Mouse (Mus musculus): ENCODE measurements around the gene Rfxap. TPM values are rescaled to one million over a fixed set of nuclear protein-coding genes. Genes with fewer than 3 reads are reported as not detected.

Gene Rfxap
- total RNA-seq (2021) = 10 to 100 TPM; 56.9 to 59.2 TPM
- long read RNA-seq, experiment 1, transcript Rfxap-201 (3 exons, 2,162 nt) = major isoform, 61 of 66 reads
- long read RNA-seq, experiment 1, partial matches to known transcripts = 0 of 66 reads
- long read RNA-seq, experiment 1, other reads (novel, unspliced or antisense) = 5 of 66 reads
- long read RNA-seq, experiment 2, transcript Rfxap-201 (3 exons, 2,162 nt) = major isoform, 84 of 94 reads
- long read RNA-seq, experiment 2, partial matches to known transcripts = 2 of 94 reads
- long read RNA-seq, experiment 2, other reads (novel, unspliced or antisense) = 8 of 94 reads

GRCm38 (mm10) chr3:54807666-54808217, at the start of gene Rfxap:
Gene Rfxap (minus strand): TSS chr3:54807791.
- peak; percentile 95 to 97 for DNase-seq (ENCODE audit: low spot score in 2 of 2)

GRCm38 (mm10) chr3:54835421-54835820, 27.8 kb upstream of the Rfxap start:
- DNase-seq (ENCODE audit: low spot score in 2 of 2) = peak; percentile 62 to 84

- DNase-seq (ENCODE audit: low spot score in 2 of 2) = no peak
Observed at GRCm38 (mm10) chr3:54832491-54832890, 24.9 kb upstream of the Rfxap start.

- no peak for DNase-seq (ENCODE audit: low spot score in 2 of 2)
Observed at GRCm38 (mm10) chr3:54822526-54822925, 14.9 kb upstream of the Rfxap start.

- DNase-seq (ENCODE audit: low spot score in 2 of 2) = peak in 1 of 2 experiments; percentile 57
Observed at GRCm38 (mm10) chr3:54815292-54815691, 7.7 kb upstream of the Rfxap start.

- DNase-seq (ENCODE audit: low spot score in 2 of 2) = no peak
Observed at GRCm38 (mm10) chr3:54814622-54815021, 7.0 kb upstream of the Rfxap start.

- DNase-seq (ENCODE audit: low spot score in 2 of 2) = no peak
Observed at GRCm38 (mm10) chr3:54813418-54813988, 5.9 kb upstream of the Rfxap start.

- DNase-seq (ENCODE audit: low spot score in 2 of 2) = no peak
Observed at GRCm38 (mm10) chr3:54811616-54812015, 4.0 kb upstream of the Rfxap start.

- no peak for DNase-seq (ENCODE audit: low spot score in 2 of 2)
Observed at GRCm38 (mm10) chr3:54809111-54809510, 1.5 kb upstream of the Rfxap start.

GRCm38 (mm10) chr3:54807061-54807661, 430 bp downstream of the Rfxap start:
- peak; percentile 19 to 38 for DNase-seq (ENCODE audit: low spot score in 2 of 2)

- no peak for DNase-seq (ENCODE audit: low spot score in 2 of 2)
Observed at GRCm38 (mm10) chr3:54803713-54804112, 3.9 kb downstream of the Rfxap start.

GRCm38 (mm10) chr3:54797211-54797610, 10.4 kb downstream of the Rfxap start:
- DNase-seq (ENCODE audit: low spot score in 2 of 2) = peak; percentile 28 to 40

- no peak for DNase-seq (ENCODE audit: low spot score in 2 of 2)
Observed at GRCm38 (mm10) chr3:54795806-54796205, 11.8 kb downstream of the Rfxap start.

- DNase-seq (ENCODE audit: low spot score in 2 of 2) = no peak
Observed at GRCm38 (mm10) chr3:54795379-54795778, 12.2 kb downstream of the Rfxap start.

GRCm38 (mm10) chr3:54793762-54794161, 13.8 kb downstream of the Rfxap start:
- no peak for DNase-seq (ENCODE audit: low spot score in 2 of 2)

GRCm38 (mm10) chr3:54791822-54792677, 15.5 kb downstream of the Rfxap start:
- no peak for DNase-seq (ENCODE audit: low spot score in 2 of 2)

- no peak for DNase-seq (ENCODE audit: low spot score in 2 of 2)
Observed at GRCm38 (mm10) chr3:54790601-54791000, 17.0 kb downstream of the Rfxap start.

- no peak for DNase-seq (ENCODE audit: low spot score in 2 of 2)
Observed at GRCm38 (mm10) chr3:54775989-54776631, 31.5 kb downstream of the Rfxap start.

GRCm38 (mm10) chr3:54773613-54774012, 34.0 kb downstream of the Rfxap start:
- no peak for DNase-seq (ENCODE audit: low spot score in 2 of 2)

GRCm38 (mm10) chr3:54769349-54770275, 38.0 kb downstream of the Rfxap start:
- DNase-seq (ENCODE audit: low spot score in 2 of 2) = no peak

Data from layer of hippocampus, postnatal 14 days (tissue).